Mouse (Mus musculus): Measurements from ENCODE around the gene Sox2. TPM values are rescaled to one million over a fixed set of nuclear protein-coding genes. Genes with fewer than 3 reads are reported as not detected.

Gene Sox2
- total and polyA plus RNA-seq, 3 experiments: not detected

GRCm38 (mm10) chr3:34643536-34644115, 6.6 kb upstream of the Sox2 start:
- no peaks in the 10 kb centered on the region for H3K27me3 ChIP-seq (ENCODE audit: control insufficient read depth in 1 of 2, insufficient read depth in 2 of 2, low read length in 2 of 2)

DNA sequence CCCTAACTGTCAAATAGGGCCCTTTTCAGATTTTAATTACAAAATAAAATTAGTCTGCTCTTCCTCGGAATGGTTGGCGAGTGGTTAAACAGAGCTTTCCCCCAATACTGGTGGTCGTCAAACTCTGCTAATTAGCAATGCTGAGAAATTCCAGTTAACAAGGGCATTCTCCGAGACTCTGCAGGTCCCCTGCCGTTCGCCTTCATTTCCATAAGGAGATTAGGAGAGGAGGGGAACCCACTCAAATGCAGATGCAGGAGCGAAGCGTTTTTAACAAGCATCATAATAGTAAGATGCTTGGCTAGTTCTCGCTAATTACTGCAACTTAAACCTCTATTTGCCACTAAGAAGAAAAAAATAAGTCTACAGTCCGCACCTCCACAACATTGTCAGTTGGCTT, 4.0 kb upstream of the Sox2 start:
- no peak overlapping the region for H3K9ac ChIP-seq (ENCODE audit: control insufficient read depth, low read depth, low read length, poor library complexity, severe bottlenecking)
- no peaks in the 10 kb centered on the region for H3K79me2 ChIP-seq (ENCODE audit: control insufficient read depth, insufficient read depth, low read length, poor library complexity)
- no peak for DNase-seq (ENCODE audit: low read depth, low spot score)
- TF ChIP-seq ZNF384 (IDR thresholded peaks at IDR 0.05; ENCODE audit: low read depth, low read length): no peak
- TF ChIP-seq E2F4 (IDR thresholded peaks at IDR 0.05; ENCODE audit: borderline replicate concordance, low read depth, low read length): no peak
- no peak for TF ChIP-seq MXI1 (IDR thresholded peaks at IDR 0.05; ENCODE audit: low read depth, low read length)
- TF ChIP-seq EP300 (IDR thresholded peaks at IDR 0.05; ENCODE audit: low read depth in 1 of 2, low read length in 2 of 2): no peak
- no peak overlapping the region for H3K4me3 ChIP-seq (ENCODE audit: control insufficient read depth in 1 of 2, insufficient read depth in 1 of 2, low read depth in 2 of 2, low read length in 2 of 2)
- H3K36me3 ChIP-seq (ENCODE audit: control insufficient read depth in 1 of 2, insufficient read depth in 2 of 2, low read length in 2 of 2): no peaks in the 10 kb centered on the region
- H3K4me1 ChIP-seq (ENCODE audit: control insufficient read depth in 1 of 2, insufficient read depth in 2 of 2, low read length in 2 of 2): no peaks in the 10 kb centered on the region
- H3K27me3 ChIP-seq (ENCODE audit: control insufficient read depth in 1 of 2, insufficient read depth in 2 of 2, low read length in 2 of 2): no peaks in the 10 kb centered on the region
- H3K27ac ChIP-seq (ENCODE audit: control insufficient read depth, low read depth, low read length): no peak overlapping the region
- no peaks in the 10 kb centered on the region for H3K9me3 ChIP-seq (replicated peaks; ENCODE audit: insufficient read depth, low read length)

More at GRCm38 (mm10) chr3:34643536-34644115, 6.6 kb upstream of the Sox2 start:
- Histone ChIP-seq H3K36me3 (ENCODE audit: control insufficient read depth in 1 of 2, insufficient read depth in 2 of 2, low read length in 2 of 2) (no peaks in the 10 kb centered on the region), H3K79me2 (ENCODE audit: control insufficient read depth, insufficient read depth, low read length, poor library complexity) (no peaks in the 10 kb centered on the region), H3K9ac (ENCODE audit: control insufficient read depth, low read depth, low read length, poor library complexity, severe bottlenecking) (no peak overlapping the region), H3K4me3 (ENCODE audit: control insufficient read depth in 1 of 2, insufficient read depth in 1 of 2, low read depth in 2 of 2, low read length in 2 of 2) (no peak overlapping the region), H3K4me1 (ENCODE audit: control insufficient read depth in 1 of 2, insufficient read depth in 2 of 2, low read length in 2 of 2) (no peaks in the 10 kb centered on the region), H3K9me3 (replicated peaks; ENCODE audit: insufficient read depth, low read length) (no peaks in the 10 kb centered on the region), H3K27ac (ENCODE audit: control insufficient read depth, low read depth, low read length) (no peak overlapping the region)
- DNase-seq (ENCODE audit: low read depth, low spot score): no peak
- TF ChIP-seq MXI1 (IDR thresholded peaks at IDR 0.05; ENCODE audit: low read depth, low read length) (no peak), MYC (IDR thresholded peaks at IDR 0.05; ENCODE audit: low read depth, low read length) (no peak), TCF12 (IDR thresholded peaks at IDR 0.05; ENCODE audit: low read depth, low read length) (no peak), MAZ (IDR thresholded peaks at IDR 0.05; ENCODE audit: low read depth, low read length) (no peak), KAT2A (conservative IDR thresholded peaks at IDR 0.05; ENCODE audit: low read depth, low read length) (no peak)

DNA sequence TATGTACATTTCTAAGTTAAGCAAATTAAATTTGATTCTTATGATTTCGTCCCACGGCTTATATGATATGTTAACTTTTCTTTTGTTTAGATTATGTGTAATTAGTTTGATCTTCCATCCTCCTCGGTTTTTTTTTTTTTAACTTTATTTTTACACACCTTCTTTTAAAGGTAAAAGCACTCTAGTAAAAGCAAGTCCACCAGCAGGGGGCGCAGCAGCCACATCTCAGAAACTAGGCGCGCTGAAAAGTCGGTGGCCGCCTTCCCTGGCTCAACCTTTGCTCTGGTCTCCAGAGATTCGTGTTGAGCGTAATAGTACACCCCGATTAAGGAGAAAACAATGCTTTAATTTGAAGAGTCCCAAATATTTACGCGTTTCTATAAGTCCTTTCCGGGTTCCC, 2.5 kb upstream of the Sox2 start:
- Histone ChIP-seq H3K27ac (ENCODE audit: control insufficient read depth, low read depth, low read length) (no peak overlapping the region), H3K9ac (ENCODE audit: control insufficient read depth, low read depth, low read length, poor library complexity, severe bottlenecking) (no peak overlapping the region), H3K79me2 (ENCODE audit: control insufficient read depth, insufficient read depth, low read length, poor library complexity) (no peaks in the 10 kb centered on the region), H3K4me3 (ENCODE audit: control insufficient read depth in 1 of 2, insufficient read depth in 1 of 2, low read depth in 2 of 2, low read length in 2 of 2) (no peak overlapping the region), H3K27me3 (ENCODE audit: control insufficient read depth in 1 of 2, insufficient read depth in 2 of 2, low read length in 2 of 2) (no peaks in the 10 kb centered on the region), H3K36me3 (ENCODE audit: control insufficient read depth in 1 of 2, insufficient read depth in 2 of 2, low read length in 2 of 2) (no peaks in the 10 kb centered on the region), H3K9me3 (replicated peaks; ENCODE audit: insufficient read depth, low read length) (no peaks in the 10 kb centered on the region), H3K4me1 (ENCODE audit: control insufficient read depth in 1 of 2, insufficient read depth in 2 of 2, low read length in 2 of 2) (no peaks in the 10 kb centered on the region)
- TF ChIP-seq RAD21 (IDR thresholded peaks at IDR 0.05; ENCODE audit: low read depth, low read length) (peak; percentile 11; the same call in 1 of the 2 replicates), TBP (IDR thresholded peaks at IDR 0.05; ENCODE audit: low read depth, low read length) (no peak), CTCF (IDR thresholded peaks at IDR 0.05 in 2 of 3, conservative IDR thresholded peaks at IDR 0.05 in 1 of 3; ENCODE audit: control insufficient read depth in 1 of 3, insufficient read depth in 1 of 3, low read depth in 2 of 3, low read length in 3 of 3, poor library complexity in 1 of 3, severe bottlenecking in 1 of 3) (peak in 2 of 3 experiments; percentile 10 to 57; a peak in 3 of 6 replicates), BHLHE40 (IDR thresholded peaks at IDR 0.05; ENCODE audit: borderline replicate concordance, low read depth, low read length) (no peak), ZNF384 (IDR thresholded peaks at IDR 0.05; ENCODE audit: low read depth, low read length) (no peak), SMC3 (IDR thresholded peaks at IDR 0.05; ENCODE audit: low read depth, low read length) (0 out of 2 replicates have a peak, but pooled peaks have one; percentile 17)
- DNase-seq (ENCODE audit: low read depth, low spot score): peak; percentile 6

Data from MEL (cell line).